Mouse (Mus musculus) left cerebral cortex, adult 9 months (tissue): ENCODE measurements around the gene Cit.

Source experiments
- DNase-seq, 2 experiments: peaks; one replicate each; pipeline ENCODE4 v3.0.0; 2022; ENCODE audit warnings: low spot score in 2 of 2

Gene Cit

DNA sequence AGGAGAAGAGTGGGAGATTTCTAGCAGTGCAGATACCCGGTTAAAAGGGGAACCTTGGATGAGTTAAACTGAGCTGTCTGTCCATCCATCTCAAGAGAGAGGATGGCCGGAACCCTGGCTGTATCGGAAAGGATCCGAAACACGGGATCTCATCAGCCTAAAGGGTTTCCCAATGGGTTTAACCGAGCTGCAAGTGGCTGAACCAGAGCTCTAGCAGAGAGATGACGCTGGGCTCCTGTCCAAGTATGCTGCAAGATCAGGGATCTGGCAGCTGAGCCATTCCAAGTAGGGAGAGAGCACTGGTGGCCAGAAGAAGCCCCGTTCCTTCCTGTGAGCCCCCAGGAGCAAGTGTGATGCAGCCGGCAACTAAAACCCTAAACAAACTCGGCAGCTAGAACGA lies 64.0 kb downstream of the Cit start:
- peak in 1 of 2 experiments; percentile 73 for DNase-seq

DNA sequence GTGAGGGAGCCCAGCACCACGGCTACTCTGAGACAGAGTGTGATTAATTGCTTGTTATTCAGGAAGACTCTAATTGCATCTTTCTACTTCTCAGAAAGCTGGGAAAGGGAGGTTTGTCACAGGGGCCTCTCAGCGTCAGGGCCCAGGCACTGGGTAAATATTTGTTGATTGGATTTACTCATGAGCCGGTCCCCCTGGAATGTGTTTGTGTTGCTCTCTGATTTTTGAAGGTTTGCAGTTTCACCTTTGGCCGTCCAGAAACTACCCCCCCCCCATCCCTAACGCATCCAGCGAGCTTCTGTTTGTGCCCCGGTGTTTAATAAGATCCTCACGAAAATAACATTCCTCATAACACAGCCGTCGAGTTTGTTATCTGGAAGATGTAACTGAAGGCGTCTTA lies 65.4 kb downstream of the Cit start:
- DNase-seq, result no peak

DNA sequence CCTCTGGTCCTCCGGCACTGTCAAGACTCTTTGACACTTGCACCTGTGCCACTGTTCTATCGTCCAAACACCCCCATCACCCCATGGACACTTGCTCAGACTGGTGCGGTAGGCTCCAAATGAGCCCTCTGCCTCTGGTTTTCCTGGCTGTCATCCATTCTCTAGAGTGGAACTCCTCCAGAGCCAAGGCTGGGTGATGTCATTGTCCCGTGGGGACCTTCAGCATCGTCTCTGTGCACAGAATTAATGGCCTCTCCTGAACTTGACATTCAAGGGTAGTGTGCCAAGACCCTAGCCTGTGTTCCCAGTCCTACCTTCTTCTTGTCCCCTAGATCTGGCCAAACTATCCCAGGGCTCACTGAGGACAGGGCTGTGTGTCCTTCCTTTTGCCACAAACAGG lies 70.4 kb downstream of the Cit start:
- DNase-seq, result no peak

DNA sequence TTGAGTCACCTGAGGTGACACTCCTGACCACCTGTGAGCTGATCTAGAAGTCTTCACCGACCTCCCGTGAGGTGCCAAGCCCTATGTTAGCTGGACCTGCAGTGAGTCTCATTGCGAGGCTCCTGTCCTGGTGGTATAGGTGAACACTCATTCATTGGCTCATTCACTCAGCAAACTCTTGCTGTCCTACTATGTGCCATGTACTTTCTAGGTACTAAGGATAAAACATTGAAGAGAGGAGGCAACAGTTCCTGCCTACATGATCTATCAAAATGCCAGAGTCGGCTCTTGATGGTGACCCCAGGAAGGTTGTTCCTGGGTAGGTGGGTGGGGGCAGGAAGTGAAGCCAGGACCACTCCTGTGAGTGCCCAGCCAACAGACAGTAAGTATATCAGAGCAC lies 72.9 kb downstream of the Cit start:
- DNase-seq, result no peak

DNA sequence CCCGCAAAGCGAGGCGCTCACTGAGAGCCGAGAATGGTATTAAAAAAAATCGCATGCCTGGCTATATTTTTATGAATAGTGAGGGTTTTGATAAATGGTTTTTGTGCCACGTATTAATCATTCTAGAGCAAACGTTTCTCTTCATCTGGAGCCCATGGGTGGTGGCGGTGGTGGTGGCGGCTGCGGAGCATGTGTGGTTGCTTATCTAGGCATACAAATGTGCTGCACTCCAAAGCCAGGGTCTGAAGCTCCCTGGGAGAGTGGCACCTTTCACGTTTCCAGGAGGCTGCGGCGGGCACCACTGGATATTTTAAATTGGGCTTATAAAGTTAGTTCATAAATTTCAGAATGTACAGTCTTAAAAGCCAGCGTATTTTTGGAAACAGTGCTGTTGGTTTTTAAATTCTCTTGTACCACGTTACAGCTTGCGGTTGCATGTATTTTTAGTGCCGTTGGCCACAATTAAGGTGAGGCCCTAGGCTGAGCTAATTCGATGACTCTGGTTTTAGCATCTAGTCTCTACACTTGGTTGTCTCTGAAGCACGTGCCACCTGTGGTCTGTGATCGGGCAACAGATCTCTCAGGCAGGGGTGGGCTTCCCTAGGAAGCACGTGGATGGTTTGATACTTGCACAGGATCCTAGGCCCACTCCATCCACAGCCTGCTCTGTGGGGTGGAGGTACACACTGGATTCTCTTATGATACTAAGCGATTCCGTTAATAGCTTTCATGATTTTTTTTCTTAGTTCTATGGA lies 73.7 kb downstream of the Cit start:
- no peak for DNase-seq

DNA sequence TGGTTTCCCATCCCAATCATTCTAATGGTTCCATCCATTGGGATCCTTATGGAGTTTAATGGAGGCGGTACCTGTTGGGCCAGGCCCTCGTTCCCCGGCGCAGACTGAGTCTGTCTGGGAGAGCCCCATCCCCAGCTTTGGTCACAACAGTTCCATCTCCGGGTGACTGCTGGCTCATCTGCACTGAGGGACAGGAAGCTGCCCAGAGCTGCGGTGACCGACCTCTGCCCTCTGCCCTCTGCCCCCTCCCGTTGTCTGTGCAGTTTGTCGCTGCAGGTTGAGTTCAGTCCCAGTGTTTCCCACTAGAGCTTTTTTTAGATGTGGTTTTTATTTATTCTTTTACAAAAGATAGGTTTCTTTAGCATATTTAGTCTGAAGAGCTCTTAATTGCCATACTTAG lies 76.9 kb downstream of the Cit start:
- no peak for DNase-seq

DNA sequence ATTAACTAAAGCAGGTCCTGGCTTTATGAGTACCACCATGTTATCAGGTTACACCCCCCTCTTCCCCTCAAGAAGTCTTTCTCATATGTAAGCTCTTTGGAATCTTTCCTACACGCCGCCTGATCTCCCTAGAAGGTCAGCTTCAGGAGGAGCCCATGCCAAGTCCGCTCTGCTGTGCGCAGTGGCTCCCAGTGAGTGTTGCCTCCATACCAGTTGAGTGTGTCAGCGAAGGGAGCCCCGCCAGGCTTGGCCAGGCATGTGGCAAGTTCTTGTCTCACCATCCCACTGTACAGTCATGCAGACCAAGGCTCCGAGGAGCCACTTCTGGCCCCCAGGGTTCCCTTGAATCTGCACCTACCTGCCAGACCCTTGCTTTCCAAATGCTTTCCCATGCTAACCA lies 79.9 kb downstream of the Cit start:
- DNase-seq, result no peak

DNA sequence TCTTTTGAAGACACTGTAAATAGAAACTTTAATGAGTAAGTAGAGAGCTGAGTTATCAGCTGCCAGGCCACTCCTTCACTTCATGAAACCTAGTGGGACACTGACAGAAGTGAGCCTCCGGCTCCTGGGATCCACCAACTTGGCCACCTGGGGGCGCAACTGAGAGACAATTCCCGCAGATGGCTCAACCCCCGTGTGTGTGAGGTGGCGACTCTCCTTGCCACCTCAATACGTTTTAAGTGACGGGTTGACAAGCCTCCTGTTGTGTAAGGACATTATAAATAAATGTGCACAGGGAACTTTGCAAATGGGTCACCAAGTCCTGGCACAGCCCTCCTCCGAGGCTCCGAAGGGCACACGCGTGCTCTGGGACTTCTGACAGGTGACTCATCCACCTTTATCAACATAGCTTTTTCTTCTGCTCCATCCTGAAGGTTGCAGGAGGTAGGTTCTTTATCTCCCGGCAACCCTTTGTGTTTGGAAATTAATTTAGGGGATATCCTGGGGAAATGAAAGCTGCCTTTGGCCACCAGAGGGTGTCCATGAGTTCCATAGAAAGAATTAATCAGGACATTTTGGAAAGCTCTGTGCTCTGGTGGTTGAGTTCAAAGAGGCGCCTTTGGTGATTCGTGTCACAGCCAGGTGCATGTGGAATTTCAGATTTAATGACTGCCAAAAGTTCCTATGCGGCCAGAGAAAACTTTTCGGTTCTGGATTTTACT lies 83.9 kb downstream of the Cit start:
- DNase-seq, result no peak

DNA sequence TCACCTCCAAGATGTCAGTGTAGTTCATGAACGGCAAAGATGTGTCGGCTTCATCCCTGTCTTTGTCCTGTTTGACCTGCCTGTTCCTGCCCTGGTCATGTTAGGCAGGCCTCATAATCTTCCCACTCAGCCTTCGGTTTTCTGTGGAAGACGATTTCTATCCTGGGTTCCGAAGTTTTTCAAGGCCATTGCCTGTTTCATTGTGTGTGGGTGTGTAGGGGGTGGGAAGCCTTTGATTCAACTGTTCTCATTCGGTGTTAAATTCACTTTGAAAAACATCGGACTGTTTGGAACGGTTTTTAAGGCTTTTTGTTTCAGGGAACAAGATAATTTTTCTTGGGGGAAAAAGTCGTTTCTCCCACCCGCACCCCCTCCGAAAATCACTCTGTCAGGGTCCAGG lies 87.2 kb downstream of the Cit start:
- DNase-seq, result no peak

DNA sequence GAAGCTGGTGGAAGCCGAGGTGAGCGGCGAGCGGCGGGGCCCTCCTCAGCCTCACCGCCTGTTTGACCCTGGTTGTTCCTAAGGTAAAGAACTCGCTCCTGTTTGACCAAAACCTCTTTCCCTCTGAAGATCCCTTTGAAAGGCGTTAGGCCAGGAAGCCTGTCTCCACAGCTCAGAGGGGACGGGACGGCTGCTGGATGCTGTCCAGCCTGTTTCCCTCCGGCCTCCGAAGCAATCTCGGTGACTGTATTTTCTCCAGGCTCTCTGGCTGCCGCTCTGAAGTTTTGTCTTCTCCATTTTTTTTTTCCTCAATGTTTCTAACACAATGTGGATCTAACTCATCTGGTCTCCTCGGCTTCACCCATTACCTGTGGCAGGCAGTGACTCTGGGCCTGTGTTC lies 91.8 kb downstream of the Cit start:
- no peak for DNase-seq

DNA sequence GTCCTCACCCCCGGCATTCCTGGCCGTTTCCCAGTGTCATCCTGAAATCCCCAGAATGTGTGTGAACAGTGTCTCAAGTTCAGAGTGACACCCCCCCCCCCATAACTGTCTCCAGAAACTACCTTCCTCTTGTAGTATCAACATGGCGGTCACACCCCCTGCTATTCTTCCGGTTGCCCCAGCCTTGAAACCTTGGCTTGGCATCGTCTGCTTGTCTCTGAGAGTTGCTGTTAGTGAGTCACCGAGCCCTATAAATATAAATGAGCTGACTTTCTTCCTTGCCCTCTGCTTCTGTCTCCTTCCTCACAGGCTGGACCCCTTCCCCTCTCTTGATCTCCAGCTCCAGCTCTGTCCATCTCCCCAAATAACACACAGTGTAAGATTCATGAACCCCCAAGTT lies 92.5 kb downstream of the Cit start:
- no peak for DNase-seq

DNA sequence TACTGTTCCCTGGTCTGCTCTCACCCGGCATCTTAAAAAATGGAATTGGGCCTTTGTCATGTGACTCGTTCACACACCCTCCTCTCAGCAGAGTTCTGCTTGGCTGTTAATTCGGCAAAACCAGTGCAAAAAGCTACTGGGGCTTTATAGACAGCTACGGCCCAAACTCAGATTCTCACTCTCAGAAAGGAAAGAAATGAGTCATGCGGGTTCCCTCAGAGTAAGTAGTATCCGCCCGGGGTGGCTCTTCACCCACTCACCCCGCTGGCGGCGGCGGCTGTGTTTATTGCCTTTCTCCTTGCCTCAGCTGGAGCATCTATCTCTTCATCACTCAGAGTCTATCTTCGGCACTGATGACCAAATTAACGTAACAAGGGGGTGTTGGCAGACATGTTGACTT lies 93.9 kb downstream of the Cit start:
- no peak for DNase-seq

DNA sequence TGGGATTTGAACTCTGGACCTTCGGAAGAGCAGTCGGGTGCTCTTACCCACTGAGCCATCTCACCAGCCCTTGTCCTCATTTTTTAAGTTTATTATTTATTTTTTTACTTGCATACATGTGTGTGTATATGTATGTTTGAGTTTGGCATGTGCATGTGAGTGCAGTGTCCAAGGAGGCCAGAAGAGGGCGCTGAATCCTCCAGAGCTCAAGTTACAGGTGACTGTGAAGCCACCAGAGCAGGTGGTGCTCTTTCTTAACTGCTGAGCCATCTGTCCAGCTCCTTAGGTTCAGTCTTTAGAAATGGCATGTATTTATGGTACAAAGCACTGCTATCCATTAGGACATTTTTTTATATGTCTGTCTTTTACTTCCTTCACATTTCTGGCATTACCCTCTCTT lies 97.3 kb downstream of the Cit start:
- DNase-seq, result no peak

DNA sequence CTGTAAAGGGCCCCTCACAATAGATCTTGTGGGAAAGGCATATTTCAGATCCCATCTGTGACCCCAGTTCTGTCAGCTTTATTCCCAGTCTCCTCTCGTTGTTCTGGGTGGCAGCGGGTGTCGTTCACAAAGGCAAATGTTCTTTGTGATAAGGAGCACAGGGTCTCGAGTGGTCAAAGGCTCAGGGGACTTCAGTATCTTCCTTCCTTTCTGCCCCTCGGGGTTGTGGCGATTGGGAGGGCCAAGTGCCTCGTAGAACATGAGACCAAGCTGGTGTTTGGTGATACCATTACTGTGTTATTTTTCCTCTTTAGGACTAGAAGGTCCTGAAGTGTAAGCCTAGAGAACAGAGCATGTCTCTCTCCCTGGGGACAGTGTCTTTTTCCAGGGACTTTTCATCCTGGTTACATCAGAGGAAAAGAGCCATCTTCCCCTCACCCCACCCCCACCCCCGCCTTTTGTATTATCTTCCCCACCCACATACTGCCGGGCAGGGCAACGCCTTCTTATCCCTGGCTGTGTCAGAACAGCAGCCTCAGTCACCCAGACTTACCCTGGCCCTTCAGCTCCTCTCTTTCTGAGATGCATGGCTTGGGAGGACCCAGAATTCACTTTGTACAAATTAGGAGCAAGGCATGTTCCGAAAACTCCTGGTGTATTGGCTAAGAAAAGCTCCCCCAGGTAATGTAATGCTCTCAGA lies 99.9 kb downstream of the Cit start:
- DNase-seq, result no peak

DNA sequence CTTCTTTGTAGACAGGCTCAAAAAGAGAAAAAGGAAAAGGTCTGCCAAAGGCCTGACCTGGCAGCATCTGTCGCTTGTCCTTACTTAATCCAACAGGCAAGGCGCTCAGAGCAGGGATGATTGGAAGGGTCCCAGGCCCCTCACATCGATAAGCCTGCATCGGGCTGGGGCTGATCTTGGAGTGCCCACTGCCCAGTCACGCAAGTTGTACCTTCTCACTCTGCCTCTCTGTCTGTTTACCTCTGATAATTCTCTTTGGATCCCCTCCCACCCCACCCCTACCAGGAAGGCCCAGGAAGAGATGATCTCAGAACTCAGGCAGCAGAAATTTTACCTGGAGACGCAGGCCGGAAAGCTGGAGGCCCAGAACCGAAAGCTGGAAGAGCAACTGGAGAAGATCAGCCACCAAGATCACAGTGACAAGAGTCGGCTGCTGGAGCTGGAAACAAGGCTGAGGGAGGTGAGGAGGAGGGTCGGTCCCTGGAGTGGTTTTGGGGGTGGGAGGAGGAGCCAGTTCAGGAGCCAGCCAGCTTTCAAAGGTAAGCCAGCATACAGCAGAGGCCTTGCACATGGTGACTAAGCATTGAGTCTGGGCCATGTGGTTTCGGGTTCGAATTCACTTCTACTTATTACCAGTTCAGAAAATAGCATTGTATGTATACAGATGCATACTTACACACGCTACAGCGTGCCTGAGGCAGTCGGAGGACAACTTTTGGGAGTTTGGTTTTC lies 102.7 kb downstream of the Cit start:
- no peak for DNase-seq

DNA sequence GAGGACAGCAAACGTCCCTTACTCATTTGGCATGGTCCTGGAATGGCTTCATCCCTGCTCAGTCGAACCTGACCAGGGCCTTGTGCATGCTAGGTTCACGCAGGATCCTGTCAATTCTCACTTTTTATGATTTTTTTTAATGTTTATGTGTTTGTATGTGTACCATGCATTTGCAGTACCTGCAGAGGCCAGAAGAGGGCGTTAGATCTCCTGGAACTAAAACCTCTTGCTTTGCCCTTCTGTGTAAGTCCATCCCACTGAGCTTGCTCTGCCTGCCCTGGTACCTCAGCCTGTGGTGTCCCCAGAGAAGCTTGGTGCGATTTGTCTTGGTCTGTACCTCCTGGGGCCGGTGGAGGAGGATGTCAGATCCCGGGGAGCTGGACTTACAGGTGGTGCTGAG lies 105.9 kb downstream of the Cit start:
- no peak for DNase-seq

DNA sequence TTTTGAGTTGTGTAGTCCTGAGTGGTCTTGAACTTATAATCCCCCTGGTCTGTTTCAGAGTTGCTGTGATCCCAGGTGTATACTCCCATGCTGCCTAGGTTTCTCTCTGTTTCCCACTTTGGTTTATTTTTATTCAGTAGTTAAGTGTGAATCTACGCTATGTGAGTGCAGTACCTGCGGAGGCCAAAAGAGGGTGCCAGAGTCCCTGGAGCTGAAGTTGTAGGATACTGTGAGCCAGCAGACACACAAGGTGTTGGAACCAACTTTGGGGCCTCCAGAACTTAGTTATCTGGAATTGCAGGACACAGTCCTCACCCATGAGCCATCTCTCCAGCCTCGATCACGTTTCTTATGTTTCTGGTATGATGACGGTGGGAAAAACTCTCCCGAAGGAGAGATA lies 108.1 kb downstream of the Cit start:
- no peak for DNase-seq

DNA sequence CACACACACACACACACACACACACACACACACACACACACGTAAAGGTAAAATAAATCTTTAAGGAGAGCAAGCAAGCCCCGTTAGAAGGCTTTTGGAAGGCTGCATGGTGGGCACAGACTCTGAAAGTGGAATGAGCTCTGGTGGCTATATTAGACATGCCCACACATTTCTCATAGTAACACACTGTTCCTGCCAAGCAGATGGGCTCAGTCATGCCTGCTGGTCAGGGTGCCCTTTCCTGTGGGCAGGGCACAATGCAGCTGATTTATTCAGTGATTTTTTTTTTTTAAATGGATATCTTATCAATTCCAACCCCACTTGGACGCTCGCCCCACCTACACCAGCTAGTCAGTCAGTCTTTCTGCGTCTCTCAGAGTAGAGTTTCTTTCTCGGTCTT lies 109.0 kb downstream of the Cit start:
- DNase-seq, result peak in 1 of 2 experiments; percentile 55

DNA sequence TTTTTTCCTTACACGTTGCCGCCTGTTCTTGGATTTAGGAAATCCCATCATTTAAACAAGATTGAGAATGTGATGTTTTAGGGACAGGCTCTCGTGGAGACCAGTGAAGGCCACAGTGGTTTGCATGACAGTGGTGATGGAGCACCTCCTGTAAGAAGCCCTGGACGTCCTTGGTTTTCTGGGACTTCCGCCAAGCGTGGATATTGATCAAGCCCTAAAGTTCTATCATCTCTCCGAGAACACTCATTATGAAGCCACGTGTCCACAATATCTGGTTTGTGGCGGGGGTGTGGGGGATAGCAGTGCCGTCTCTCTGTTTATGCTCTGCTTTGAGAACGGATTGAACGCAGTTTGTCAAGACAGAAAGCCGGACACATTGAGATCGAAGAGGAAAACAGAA lies 109.5 kb downstream of the Cit start:
- no peak for DNase-seq

DNA sequence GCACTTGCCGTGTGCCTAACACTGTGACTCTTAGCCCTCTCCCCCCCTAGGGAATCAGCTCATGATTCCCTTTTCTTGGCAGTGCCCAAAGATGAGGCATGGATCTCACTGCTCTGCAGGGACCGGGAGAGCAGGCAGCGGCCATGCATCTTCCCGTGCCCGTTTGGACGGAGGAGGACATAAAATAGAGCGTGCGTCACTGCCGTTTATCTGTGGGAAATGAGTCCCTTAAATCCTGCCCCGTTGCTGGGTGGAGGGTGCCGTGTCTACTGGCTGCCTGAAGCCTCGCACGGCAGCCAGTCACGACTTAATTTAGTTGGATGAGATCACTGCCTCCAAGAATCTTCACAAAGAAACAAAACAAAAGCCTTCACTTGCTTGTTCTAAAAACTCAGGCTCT lies 110.1 kb downstream of the Cit start:
- peak in 1 of 2 experiments; percentile 65 for DNase-seq

DNA sequence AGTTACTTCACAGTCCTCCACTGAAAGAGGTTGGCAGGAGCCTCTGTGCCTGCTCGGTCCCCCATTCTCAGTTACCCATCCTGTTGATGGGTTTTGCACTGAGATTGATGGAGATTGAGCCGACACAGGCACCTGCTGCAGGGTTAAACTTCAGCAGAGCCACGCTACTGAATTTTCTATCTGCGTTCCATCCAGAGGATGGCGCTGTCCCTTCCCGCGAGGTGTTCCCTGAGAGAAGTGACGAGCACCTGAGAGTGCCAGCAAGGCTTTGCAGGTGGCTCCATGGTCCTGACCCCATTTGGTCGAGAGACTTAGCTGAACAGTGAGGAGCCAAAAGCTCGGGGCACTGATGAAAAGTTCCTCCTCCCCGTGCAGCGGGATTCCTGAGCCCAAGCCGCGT lies 111.0 kb downstream of the Cit start:
- no peak for DNase-seq

DNA sequence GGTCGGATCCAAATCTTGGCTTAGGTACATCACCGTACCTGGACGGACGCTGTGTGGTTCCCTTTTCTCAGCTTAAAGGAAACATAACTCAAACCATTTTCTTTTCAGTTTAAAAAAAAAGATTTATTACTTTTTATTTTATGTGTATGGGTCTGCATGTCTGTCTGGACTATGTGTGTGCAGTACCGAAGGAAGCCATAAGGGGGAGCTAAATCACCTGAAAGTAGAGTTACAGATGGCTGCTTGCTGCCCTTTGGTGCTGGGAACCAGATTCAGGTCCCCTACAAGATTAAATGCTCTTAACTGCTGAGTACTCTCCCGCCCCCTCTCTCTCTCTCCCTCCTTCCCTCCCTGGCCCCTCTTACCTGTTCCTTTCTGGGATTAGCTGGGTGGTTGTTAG lies 112.1 kb downstream of the Cit start:
- DNase-seq, result no peak
